Mouse (Mus musculus): ENCODE measurements at regions not wholly inside any gene's neighbourhood (a gene's known extent, or its start where the extent isn't known, plus 50 kb on each side); places are given as distances from the start of the nearest gene placed in this dataset.

DNA sequence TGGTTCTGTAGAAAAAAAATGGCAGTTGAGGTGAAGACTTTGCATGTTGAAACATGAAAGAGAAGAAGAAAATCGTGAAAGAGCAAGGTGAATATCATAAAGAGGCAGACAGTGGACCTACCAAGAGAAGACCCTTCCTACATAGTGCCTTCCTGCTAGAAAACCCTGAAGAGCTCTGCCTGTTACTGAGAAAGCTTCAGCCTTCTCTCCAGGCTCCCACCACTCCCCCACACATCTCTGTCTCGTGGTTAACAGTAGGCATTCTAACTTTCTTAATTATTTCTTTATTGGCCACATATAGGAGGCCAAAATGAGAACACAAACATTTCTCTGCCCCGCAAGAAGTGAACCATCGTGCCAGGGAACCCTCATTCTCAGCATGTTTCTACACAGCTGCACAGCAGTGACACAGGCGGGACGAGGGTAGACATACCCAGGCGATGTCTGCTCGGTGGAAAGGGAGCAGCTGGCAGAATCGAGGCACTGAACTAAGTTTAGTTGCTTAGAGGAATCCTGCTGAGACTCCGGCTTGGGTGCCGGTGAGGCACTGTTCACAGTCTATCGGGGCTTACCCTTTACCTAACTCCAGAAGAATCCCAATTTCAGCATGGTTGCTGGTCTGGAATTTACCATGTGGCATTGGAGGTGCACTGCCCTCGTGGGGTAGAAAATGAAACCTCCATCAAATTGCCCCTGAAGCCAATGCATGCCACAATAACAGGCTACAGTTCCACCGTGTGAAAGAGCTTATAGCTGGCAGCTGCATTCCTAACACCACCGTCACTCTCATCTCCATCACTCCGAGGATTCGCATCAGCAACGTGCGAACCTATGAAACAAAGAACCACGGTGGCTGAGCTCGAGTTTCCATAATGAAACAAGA, 260.4 kb upstream of the Tsc22d2 start:
- peaks cover 13% of the 10 kb centered on the region for H3K4me1 ChIP-seq
- no peak overlapping the region for H3K27ac ChIP-seq
- WGBS: 86% methylated on average over 21 of the region's 21 CpGs
- H3K27me3 ChIP-seq (ENCODE audit: low read depth, poor library complexity, severe bottlenecking): no peaks in the 10 kb centered on the region
- H3K4me3 ChIP-seq: no peak overlapping the region
- no peak for DNase-seq (ENCODE audit: low spot score)
- no peaks in the 10 kb centered on the region for H3K36me3 ChIP-seq
- no peaks in the 10 kb centered on the region for H3K9me3 ChIP-seq (replicated peaks)

GRCm38 (mm10) chr3:58159384-58159783, 255.1 kb upstream of the Tsc22d2 start:
- Histone ChIP-seq H3K4me3 (no peak overlapping the region), H3K27ac (no peak overlapping the region), H3K4me1 (peaks cover 15% of the 10 kb centered on the region), H3K36me3 (no peaks in the 10 kb centered on the region), H3K27me3 (ENCODE audit: low read depth, poor library complexity, severe bottlenecking) (peaks cover 13% of the 10 kb centered on the region; the same call in 1 of the 2 replicates), H3K9me3 (replicated peaks) (no peaks in the 10 kb centered on the region)
- 65% methylated on average over 3 of the region's 3 CpGs for WGBS
- peak; percentile 49 for DNase-seq (ENCODE audit: low spot score)

- no peak for DNase-seq (ENCODE audit: low spot score)
- Histone ChIP-seq H3K4me1 (peaks cover 15% of the 10 kb centered on the region), H3K27me3 (ENCODE audit: low read depth, poor library complexity, severe bottlenecking) (peaks cover 13% of the 10 kb centered on the region; the same call in 1 of the 2 replicates), H3K4me3 (no peak overlapping the region), H3K27ac (no peak overlapping the region), H3K9me3 (replicated peaks) (no peaks in the 10 kb centered on the region), H3K36me3 (no peaks in the 10 kb centered on the region)
- WGBS: 40% methylated on average over 10 of the region's 10 CpGs
These were observed 252.3 kb upstream of the Tsc22d2 start for GRCm38 (mm10) chr3:58162238-58162637.

DNA sequence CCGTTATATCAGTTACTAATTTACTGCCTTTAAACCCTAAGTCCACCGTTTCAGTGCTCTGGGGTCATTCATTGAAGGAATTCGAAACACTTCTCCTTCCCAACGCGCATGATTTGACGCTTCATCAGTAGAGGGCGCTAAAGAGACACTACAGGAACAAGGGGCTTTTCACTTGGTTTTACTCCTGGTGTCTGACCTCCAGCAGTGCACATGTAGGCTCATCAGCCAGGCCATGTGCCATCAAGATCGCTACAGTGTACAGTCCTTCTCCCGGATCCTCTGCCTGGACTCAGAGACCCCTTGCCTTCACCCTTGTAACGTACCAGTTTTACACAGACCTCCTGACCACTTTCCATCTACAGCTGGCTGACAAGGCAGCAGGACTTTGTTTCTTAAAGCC, 250.7 kb upstream of the Tsc22d2 start:
- H3K27ac ChIP-seq: no peak overlapping the region
- DNase-seq (ENCODE audit: low spot score): peak; percentile 74
- peaks cover 8% of the 10 kb centered on the region for H3K4me1 ChIP-seq
- no peaks in the 10 kb centered on the region for H3K36me3 ChIP-seq
- no peaks in the 10 kb centered on the region for H3K9me3 ChIP-seq (replicated peaks)
- no peak overlapping the region for H3K4me3 ChIP-seq
- H3K27me3 ChIP-seq (ENCODE audit: low read depth, poor library complexity, severe bottlenecking): peaks cover 13% of the 10 kb centered on the region; the same call in 1 of the 2 replicates
- WGBS: 11% methylated on average over 10 of the region's 10 CpGs

- Histone ChIP-seq H3K27me3 (ENCODE audit: low read depth, poor library complexity, severe bottlenecking) (peaks cover 13% of the 10 kb centered on the region; the same call in 1 of the 2 replicates), H3K4me1 (0 out of 2 replicates have a peak, but pooled peaks cover 3% of the 10 kb centered on the region), H3K9me3 (replicated peaks) (no peaks in the 10 kb centered on the region), H3K27ac (no peak overlapping the region), H3K36me3 (no peaks in the 10 kb centered on the region), H3K4me3 (no peak overlapping the region)
- DNase-seq (ENCODE audit: low spot score): no peak
- WGBS: 58% methylated on average over 2 of the region's 2 CpGs
These were observed 247.9 kb upstream of the Tsc22d2 start for GRCm38 (mm10) chr3:58166628-58167027.

GRCm38 (mm10) chr3:58167121-58167520, 247.4 kb upstream of the Tsc22d2 start:
- no peaks in the 10 kb centered on the region for H3K9me3 ChIP-seq (replicated peaks)
- H3K36me3 ChIP-seq: no peaks in the 10 kb centered on the region
- 0 out of 2 replicates have a peak, but pooled peaks cover 3% of the 10 kb centered on the region for H3K4me1 ChIP-seq
- H3K27ac ChIP-seq: no peak overlapping the region
- no peak overlapping the region for H3K4me3 ChIP-seq
- H3K27me3 ChIP-seq (ENCODE audit: low read depth, poor library complexity, severe bottlenecking): peaks cover 12% of the 10 kb centered on the region; the same call in 1 of the 2 replicates
- 85% methylated on average over 3 of the region's 3 CpGs for WGBS
- DNase-seq (ENCODE audit: low spot score): no peak

- no peak for DNase-seq (ENCODE audit: low spot score)
These were observed 246.7 kb upstream of the Tsc22d2 start for GRCm38 (mm10) chr3:58167761-58168290.

DNA sequence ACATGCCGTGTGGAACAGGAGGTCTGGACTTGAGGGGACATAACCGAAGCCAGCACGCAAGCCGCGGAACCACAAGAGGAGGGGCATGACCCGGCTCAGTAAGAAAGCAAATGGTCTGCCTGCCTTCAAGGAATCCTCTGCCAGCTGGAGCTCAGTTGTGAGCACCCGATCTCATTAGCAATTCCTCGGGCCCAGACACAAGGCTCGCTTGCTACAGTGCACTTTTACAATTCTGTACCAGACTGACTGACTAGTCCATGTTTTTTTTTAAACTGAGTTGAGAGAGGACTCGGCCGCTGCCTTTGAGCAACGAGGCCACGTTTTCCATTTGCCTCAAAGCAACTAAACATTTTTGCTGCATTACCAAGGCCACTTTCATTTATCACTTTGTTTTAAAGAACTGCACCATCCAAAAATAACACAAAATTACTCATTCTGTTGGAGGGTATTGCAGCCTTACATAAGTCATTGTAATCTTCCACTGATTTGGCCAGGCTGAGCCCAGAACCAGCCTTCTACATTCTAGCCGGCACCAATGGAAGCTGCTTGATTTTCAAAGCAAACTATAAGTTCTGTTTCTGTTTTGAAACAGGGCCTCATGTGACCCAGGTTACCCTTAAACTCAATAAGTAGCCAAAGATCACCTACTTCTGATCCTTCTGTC, 245.9 kb upstream of the Tsc22d2 start:
- 0 out of 2 replicates have a peak, but pooled peaks cover 3% of the 10 kb centered on the region for H3K4me1 ChIP-seq
- H3K4me3 ChIP-seq: no peak overlapping the region
- WGBS: 63% methylated on average over 14 of the region's 14 CpGs
- H3K27ac ChIP-seq: no peak overlapping the region
- H3K27me3 ChIP-seq (ENCODE audit: low read depth, poor library complexity, severe bottlenecking): no peaks in the 10 kb centered on the region
- DNase-seq (ENCODE audit: low spot score): no peak
- H3K9me3 ChIP-seq (replicated peaks): no peaks in the 10 kb centered on the region
- H3K36me3 ChIP-seq: no peaks in the 10 kb centered on the region

More at GRCm38 (mm10) chr3:58167761-58168290, 246.7 kb upstream of the Tsc22d2 start:
- no peaks in the 10 kb centered on the region for H3K9me3 ChIP-seq (replicated peaks)
- no peaks in the 10 kb centered on the region for H3K36me3 ChIP-seq
- H3K27ac ChIP-seq: no peak overlapping the region
- H3K4me3 ChIP-seq: no peak overlapping the region
- WGBS: 100% methylated on average over 1 of the region's 1 CpGs
- H3K27me3 ChIP-seq (ENCODE audit: low read depth, poor library complexity, severe bottlenecking): peaks cover 5% of the 10 kb centered on the region; the same call in 1 of the 2 replicates
- H3K4me1 ChIP-seq: 0 out of 2 replicates have a peak, but pooled peaks cover 3% of the 10 kb centered on the region

- DNase-seq (ENCODE audit: low spot score): no peak
- WGBS: 94% methylated on average over 6 of the region's 6 CpGs
- no peak overlapping the region for H3K27ac ChIP-seq
- H3K4me3 ChIP-seq: no peak overlapping the region
- H3K27me3 ChIP-seq (ENCODE audit: low read depth, poor library complexity, severe bottlenecking): no peaks in the 10 kb centered on the region
- H3K4me1 ChIP-seq: no peaks in the 10 kb centered on the region
- no peaks in the 10 kb centered on the region for H3K36me3 ChIP-seq
- no peaks in the 10 kb centered on the region for H3K9me3 ChIP-seq (replicated peaks)
These were observed 244.7 kb upstream of the Tsc22d2 start for GRCm38 (mm10) chr3:58169786-58170185.

DNA sequence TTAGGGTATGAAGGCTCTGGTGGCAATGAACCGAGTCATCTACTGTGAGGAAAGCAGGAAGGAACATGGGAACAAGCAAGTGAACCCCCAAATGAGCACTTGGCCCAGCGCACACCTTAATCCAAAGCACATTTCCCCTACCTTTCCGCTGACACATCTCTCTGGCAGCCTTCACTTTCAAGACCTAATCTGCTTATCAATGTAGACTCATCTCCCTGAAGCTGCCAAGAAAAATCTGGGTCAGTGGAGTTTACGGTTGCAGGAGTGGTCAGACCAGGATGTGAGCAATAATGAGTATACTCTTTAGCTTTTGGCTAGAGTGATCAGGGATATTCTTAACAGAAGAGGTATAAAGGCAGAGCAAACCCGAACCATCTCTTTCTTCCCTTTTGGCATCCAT, 242.4 kb upstream of the Tsc22d2 start:
- Histone ChIP-seq H3K9me3 (replicated peaks) (no peaks in the 10 kb centered on the region), H3K27ac (no peak overlapping the region), H3K36me3 (no peaks in the 10 kb centered on the region), H3K27me3 (ENCODE audit: low read depth, poor library complexity, severe bottlenecking) (no peaks in the 10 kb centered on the region), H3K4me1 (no peaks in the 10 kb centered on the region), H3K4me3 (no peak overlapping the region)
- DNase-seq (ENCODE audit: low spot score): no peak
- WGBS: 89% methylated on average over 5 of the region's 5 CpGs

GRCm38 (mm10) chr3:58173821-58174220, 240.7 kb upstream of the Tsc22d2 start:
- H3K9me3 ChIP-seq (replicated peaks): no peaks in the 10 kb centered on the region
- H3K36me3 ChIP-seq: no peaks in the 10 kb centered on the region
- H3K4me3 ChIP-seq: no peak overlapping the region
- WGBS: 75% methylated on average over 1 of the region's 1 CpGs
- no peak for DNase-seq (ENCODE audit: low spot score)
- H3K27ac ChIP-seq: no peak overlapping the region
- no peaks in the 10 kb centered on the region for H3K4me1 ChIP-seq
- H3K27me3 ChIP-seq (ENCODE audit: low read depth, poor library complexity, severe bottlenecking): no peaks in the 10 kb centered on the region

DNA sequence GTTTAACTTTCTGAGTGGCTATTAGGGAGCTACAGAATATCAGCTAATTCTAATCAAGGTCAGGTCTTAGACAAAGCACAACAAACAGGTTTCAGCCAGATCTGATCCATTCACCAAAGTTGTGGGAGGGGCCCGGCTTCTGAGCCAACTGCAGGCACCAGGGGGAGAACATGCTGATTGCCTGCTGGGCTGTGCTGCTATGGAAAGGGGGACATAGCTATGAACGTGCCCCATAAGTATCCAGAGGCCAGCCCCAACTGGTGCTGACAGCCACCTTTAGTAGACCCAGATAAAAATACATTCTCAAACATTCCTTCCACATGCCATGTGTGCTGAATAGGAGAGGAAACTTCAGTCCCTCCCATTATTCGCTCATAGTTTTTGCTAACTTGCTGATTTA, 232.8 kb upstream of the Tsc22d2 start:
- H3K36me3 ChIP-seq: no peaks in the 10 kb centered on the region
- no peaks in the 10 kb centered on the region for H3K27me3 ChIP-seq (ENCODE audit: low read depth, poor library complexity, severe bottlenecking)
- no peak overlapping the region for H3K27ac ChIP-seq
- 0 out of 2 replicates have a peak, but pooled peaks cover 3% of the 10 kb centered on the region for H3K4me1 ChIP-seq
- no peaks in the 10 kb centered on the region for H3K9me3 ChIP-seq (replicated peaks)
- no peak for DNase-seq (ENCODE audit: low spot score)
- no peak overlapping the region for H3K4me3 ChIP-seq
- WGBS: 62% methylated on average over 3 of the region's 3 CpGs

GRCm38 (mm10) chr3:58182299-58182698, 232.2 kb upstream of the Tsc22d2 start:
- Histone ChIP-seq H3K27me3 (ENCODE audit: low read depth, poor library complexity, severe bottlenecking) (no peaks in the 10 kb centered on the region), H3K4me3 (no peak overlapping the region), H3K36me3 (no peaks in the 10 kb centered on the region), H3K4me1 (0 out of 2 replicates have a peak, but pooled peaks cover 3% of the 10 kb centered on the region), H3K9me3 (replicated peaks) (no peaks in the 10 kb centered on the region), H3K27ac (no peak overlapping the region)
- WGBS: 73% methylated on average over 4 of the region's 4 CpGs
- DNase-seq (ENCODE audit: low spot score): no peak
